Mouse (Mus musculus): ENCODE measurements at regions not wholly inside any gene's neighbourhood (a gene's known extent, or its start where the extent isn't known, plus 50 kb on each side); places are given as distances from the start of the nearest gene placed in this dataset.

DNA sequence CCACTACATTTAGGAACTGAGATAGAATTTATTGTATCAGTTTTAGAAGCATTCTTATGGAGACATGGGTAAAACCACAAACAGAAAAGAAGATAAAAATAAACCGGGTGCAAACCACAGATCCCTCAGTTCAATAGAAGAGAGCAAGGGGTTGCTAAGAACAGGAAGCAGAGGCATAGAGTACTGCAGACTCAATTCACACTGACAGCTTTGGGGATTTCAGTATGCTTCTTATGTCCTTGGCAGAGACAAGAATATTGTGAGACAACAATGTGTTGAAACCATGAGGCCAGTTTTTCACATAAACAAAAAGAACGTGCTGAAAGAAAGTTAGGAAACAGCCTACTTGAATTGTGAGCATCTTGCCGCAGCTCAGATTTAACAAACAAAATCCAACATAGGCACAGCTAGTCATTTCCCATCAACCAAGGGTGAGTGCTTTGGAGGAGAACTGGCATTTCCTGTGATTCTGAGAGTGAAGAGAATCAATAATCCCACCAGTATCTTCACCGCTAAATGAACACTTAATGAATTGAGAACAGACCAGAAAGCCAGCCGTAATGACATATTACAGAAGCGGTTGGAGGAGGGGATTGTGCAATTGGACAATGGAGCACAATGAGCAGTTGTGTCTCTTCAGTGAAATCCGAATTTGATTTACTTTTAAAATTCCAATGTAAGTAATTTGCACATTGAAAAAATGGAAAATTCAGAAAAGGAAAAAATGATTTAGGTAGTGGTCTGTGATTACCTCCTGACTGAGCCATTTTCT lies 170.2 kb upstream of the Chl1 start:
- TF ChIP-seq CTCF (conservative IDR thresholded peaks at IDR 0.05; ENCODE audit: insufficient read depth, insufficient read length, low read depth, low read length) = no peak
- no peak for TF ChIP-seq POLR2A (IDR thresholded peaks at IDR 0.05; ENCODE audit: low read depth, low read length)
